Mouse (Mus musculus) ES-E14 (cell line): Measurements from ENCODE around the gene Stt3b. TPM values are rescaled to one million over a fixed set of nuclear protein-coding genes. Genes with fewer than 3 reads are reported as not detected.
A peak's percentile ranks its signal among the peaks of the same experiment; 100 is the strongest.

Experiments
- DNase-seq: peaks from one replicate; pipeline ENCODE4 v3.0.0-alpha.2; 2013; ENCODE audit warnings: low read depth, low spot score
- H3K27ac ChIP-seq: 2 replicates; pipeline ENCODE4 v1.5.1; 2012; ENCODE audit warnings: low read depth, mild to moderate bottlenecking, low read length, moderate library complexity, mixed read lengths; ENCODE audit not compliant: poor library complexity, insufficient read depth, severe bottlenecking
- H3K36me3 ChIP-seq: 2 replicates; pipeline ENCODE4 v1.6.1; 2012; ENCODE audit warnings: mild to moderate bottlenecking, low read length, moderate library complexity, mixed read lengths; ENCODE audit not compliant: control insufficient read depth, poor library complexity, insufficient read depth, severe bottlenecking
- H3K4me1 ChIP-seq, 2 experiments: fragments of 150-350 bp in 1 of 2; sonication (generic) in 1 of 2; 2 replicates each; pipeline ENCODE4 v1.6.1; 2012; ENCODE audit warnings: low read length in 2 of 2, mild to moderate bottlenecking in 1 of 2, mixed read lengths in 1 of 2; ENCODE audit not compliant: control insufficient read depth in 2 of 2, insufficient read depth in 2 of 2, poor library complexity in 1 of 2
- H3K4me3 ChIP-seq, 2 experiments: fragments of 150-350 bp in 1 of 2; sonication (generic) in 1 of 2; 2 replicates each; pipeline ENCODE4 v1.5.1; 2012; ENCODE audit warnings: low read length in 2 of 2, low read depth in 1 of 2, mild to moderate bottlenecking in 1 of 2, mixed read lengths in 1 of 2; ENCODE audit not compliant: insufficient read depth in 1 of 2, poor library complexity in 1 of 2, severe bottlenecking in 1 of 2
- H3K9ac ChIP-seq: 2 replicates; pipeline ENCODE4 v1.6.1; 2012; ENCODE audit warnings: low read depth, mild to moderate bottlenecking, low read length, mixed read lengths; ENCODE audit not compliant: poor library complexity, insufficient read depth, severe bottlenecking
- H3K9me3 ChIP-seq: fragments of 150-350 bp; sonication (generic); 2 replicates; pipeline ENCODE4 v1.6.1; 2012; ENCODE audit warnings: low read depth, mild to moderate bottlenecking, low read length; ENCODE audit not compliant: control insufficient read depth, insufficient read depth
- CHD2 ChIP-seq: IDR thresholded peaks from 2 replicates; pipeline ENCODE4 v1.6.1; 2014; ENCODE audit warnings: mild to moderate bottlenecking, low read depth, low read length, inconsistent platforms
- HCFC1 ChIP-seq: IDR thresholded peaks from 2 replicates; pipeline ENCODE4 v1.6.1; 2012; ENCODE audit warnings: low read length, inconsistent platforms, borderline replicate concordance; ENCODE audit not compliant: insufficient read depth
- MAFK ChIP-seq: IDR thresholded peaks from 2 replicates; pipeline ENCODE4 v1.6.1; 2014; ENCODE audit warnings: mild to moderate bottlenecking, low read depth, low read length, inconsistent platforms; ENCODE audit not compliant: insufficient read depth
- ZC3H11A ChIP-seq: IDR thresholded peaks from 2 replicates; pipeline ENCODE4 v1.6.1; 2012; ENCODE audit warnings: low read depth, mild to moderate bottlenecking, inconsistent platforms, low read length, borderline replicate concordance
- ZNF384 ChIP-seq: IDR thresholded peaks from 2 replicates; pipeline ENCODE4 v1.6.1; 2012; ENCODE audit warnings: low read depth, low read length, inconsistent platforms
- in situ Hi-C, 2 experiments: fragments of 600-800 bp; cut with MboI; formaldehyde crosslinking; loops; one replicate each; pipeline ENCODE4 v1.15.1; 2025; ENCODE audit warnings: low sequenced_read_pairs in 2 of 2, inconsistent platforms in 1 of 2; ENCODE audit not compliant: unreplicated experiment in 2 of 2
- total RNA-seq: library from RNA; depleted of rRNA; stranded (reverse); fragments of 300-350 nt; gene quantifications from 2 replicates; pipeline ENCODE4 v1.2.3, GENCODE M21; 2012

Stt3b gene
- total RNA-seq, 1 experiment: 150 TPM

DNA sequence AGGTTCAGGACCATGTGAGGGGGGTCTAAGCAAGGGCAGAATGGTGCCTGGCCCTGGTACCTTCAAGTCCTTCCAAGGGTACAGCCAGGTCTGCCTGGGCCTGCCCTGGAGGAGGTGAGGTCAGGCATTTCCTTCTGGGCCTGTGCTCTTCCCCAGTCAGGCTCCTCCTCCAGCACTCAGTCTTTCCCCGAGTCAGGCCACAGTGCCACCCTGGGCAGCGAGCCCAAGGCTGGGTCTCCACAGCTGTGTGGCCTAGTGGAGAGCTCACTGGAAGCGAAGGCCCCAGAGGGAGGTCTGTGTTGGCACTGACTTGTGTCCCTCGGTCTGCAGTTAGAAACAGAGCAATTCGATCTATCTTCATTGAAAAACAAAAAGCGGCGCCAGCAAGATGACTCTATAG, 89.8 kb downstream of the Stt3b start:
- no peak for TF ChIP-seq ZNF384
- no peak overlapping the region for H3K9ac ChIP-seq
- in situ Hi-C loops: no loop called here

DNA sequence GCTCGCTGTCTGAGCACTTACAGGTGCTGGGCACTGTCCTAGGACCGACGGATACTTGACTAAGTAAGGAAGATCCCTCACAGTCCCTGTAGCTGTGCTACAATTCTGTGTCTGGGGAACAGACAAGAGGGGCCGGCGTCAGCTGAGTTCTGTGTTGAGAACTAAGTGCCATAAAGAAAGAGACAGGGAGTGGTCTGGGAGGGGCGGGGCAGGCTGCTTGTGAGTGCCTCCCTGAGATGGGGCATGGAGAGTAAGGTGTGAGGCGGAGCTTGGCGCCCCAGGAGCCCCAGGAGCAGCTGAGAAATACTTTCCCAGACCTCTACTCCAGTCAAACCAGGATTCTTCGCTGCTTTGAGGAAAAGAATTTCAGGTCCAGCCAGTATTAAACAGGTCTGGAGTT, 92.2 kb downstream of the Stt3b start:
- no peak overlapping the region for H3K4me3 ChIP-seq
- H3K9me3 ChIP-seq: no peaks in the 10 kb centered on the region
- in situ Hi-C loops: no loop called here
- H3K4me1 ChIP-seq: peaks cover 9 to 24% of the 10 kb centered on the region in 2 experiments
- no peaks in the 10 kb centered on the region for H3K36me3 ChIP-seq
- no peak overlapping the region for H3K27ac ChIP-seq
- no peak for DNase-seq
- H3K9ac ChIP-seq: no peak overlapping the region
- TF ChIP-seq HCFC1: no peak
- TF ChIP-seq ZC3H11A: no peak
- no peak for TF ChIP-seq MAFK
- TF ChIP-seq CHD2: no peak
- TF ChIP-seq ZNF384: no peak

More for the DNA sequence above, 89.8 kb downstream of the Stt3b start:
- Histone ChIP-seq H3K4me1 (peaks cover 2 to 8% of the 10 kb centered on the region in 2 experiments; a peak in 3 of 4 replicates), H3K27ac (no peak overlapping the region), H3K9me3 (no peaks in the 10 kb centered on the region), H3K36me3 (peaks cover 3% of the 10 kb centered on the region; the same call in 1 of the 2 replicates), H3K4me3 (no peak overlapping the region)
- DNase-seq: no peak

DNA sequence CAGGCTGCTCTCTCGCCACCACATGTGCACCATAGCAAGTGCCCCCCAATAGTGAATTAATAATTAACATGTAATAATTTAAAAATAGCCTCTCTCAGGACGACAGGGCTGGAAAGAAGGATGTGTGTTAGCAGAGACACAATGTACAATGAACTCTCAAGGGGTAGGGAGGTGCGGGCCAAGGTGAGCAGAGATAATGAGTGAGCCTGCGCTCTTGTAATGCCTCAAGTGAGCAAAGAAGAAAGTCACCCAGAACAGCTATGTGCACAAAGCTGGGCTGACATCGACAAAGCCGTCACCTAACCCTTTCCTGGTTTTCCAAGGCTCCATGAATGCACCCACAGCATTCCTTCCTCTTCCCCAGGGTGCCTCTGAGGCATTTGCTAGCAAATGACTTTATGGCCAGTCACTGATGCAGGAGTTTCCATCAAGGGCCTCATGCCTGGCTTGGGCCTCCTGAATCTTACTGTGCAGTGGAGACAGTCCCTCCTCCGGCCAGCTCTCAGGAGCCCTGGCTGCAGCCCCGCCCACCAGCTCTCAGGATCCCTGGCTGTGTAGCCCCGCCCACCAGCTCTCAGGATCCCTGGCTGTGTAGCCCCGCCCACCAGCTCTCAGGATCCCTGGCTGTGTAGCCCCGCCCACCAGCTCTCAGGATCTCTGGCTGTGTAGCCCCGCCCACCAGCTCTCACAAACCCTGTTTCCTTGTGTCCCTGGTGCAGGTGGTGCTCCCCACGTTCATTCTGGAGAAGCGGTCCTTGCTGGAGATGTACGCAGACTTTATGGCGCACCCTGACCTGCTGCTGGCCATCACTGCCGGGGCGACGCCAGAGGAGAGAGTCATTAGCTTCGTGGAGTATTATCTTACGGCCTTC, 94.2 kb downstream of the Stt3b start:
- TF ChIP-seq HCFC1 (no peak), MAFK (no peak), ZNF384 (no peak), ZC3H11A (no peak), CHD2 (no peak)
- Histone ChIP-seq H3K4me3 (peak overlapping the region; percentile 47 to 65), H3K27ac (no peak overlapping the region), H3K36me3 (no peaks in the 10 kb centered on the region), H3K9ac (no peak overlapping the region), H3K9me3 (no peaks in the 10 kb centered on the region), H3K4me1 (peaks cover 9 to 30% of the 10 kb centered on the region in 2 experiments)
- DNase-seq: peak; percentile 72
- in situ Hi-C loops: no loop called here

DNA sequence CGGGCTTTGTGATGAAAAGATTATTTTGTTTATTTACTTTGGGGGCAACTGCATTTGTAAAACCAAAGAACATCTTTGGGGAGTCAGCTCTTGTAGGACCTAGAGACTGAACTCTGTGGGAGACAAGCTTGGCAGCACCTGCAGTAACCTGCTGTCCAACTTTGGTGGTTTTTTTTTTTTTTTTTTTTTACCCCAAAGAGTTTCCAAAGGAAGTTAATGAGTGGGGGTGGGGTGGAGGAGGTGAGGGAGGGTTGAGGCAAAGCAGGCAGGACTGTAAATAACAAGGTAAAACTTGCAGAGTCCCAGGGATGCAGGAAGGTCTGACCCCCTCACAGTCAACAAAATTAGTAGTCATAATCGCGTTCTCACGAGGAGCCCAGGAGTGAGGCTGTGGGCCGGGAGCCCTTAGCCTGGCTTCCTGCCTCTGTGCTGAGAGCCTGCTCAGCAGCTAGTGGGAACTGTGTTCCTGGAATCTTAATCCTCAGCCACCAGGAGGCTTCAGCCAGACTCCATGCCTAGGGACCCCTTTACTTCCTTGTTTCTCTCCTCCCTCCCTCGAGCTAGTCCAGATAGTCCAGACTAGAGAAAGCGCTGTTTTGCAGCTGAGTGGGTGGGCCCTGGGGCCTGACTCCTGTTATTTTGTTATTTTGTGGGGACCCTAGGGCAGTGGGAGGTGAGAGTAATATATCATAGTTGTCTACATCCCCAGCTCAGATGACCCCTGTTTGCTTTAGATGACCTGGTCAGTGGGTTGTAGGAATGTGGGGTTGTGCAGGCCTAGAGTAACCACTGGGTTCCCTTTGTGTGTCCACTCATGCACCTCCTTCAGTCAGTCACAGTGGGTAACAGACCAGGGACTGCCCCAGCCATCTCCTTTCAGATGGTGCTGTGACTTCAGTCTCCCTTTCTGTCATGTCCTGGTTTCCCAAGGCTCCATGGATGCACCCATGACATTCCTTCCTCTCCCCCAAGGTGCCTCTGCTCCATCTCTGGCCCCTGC, 95.3 kb downstream of the Stt3b start:
- Histone ChIP-seq H3K27ac (no peak overlapping the region), H3K9me3 (no peaks in the 10 kb centered on the region), H3K9ac (no peak overlapping the region; the same call in 1 of the 2 replicates), H3K4me1 (peaks cover 9 to 30% of the 10 kb centered on the region in 2 experiments), H3K4me3 (no peak overlapping the region), H3K36me3 (no peaks in the 10 kb centered on the region)
- TF ChIP-seq MAFK (no peak), CHD2 (no peak), HCFC1 (no peak), ZNF384 (peak; percentile 42; the same call in 1 of the 2 replicates), ZC3H11A (no peak)
- no peak for DNase-seq
- in situ Hi-C loops: no loop called here
